Mouse (Mus musculus) inflammation-experienced regulatory T-cells, adult 16 weeks (primary cell): ENCODE measurements around the gene Sf3a3. TPM values are rescaled to one million over a fixed set of nuclear protein-coding genes. Genes with fewer than 3 reads are reported as not detected.

Source experiments
- polyA plus RNA-seq: library from polyadenylated mRNA; unstranded; fragments of 100-300 nt; shearing (Covaris generic); gene quantifications from one replicate; pipeline ENCODE4 v1.2.1, GENCODE M21; 2017

Gene Sf3a3
- 141 TPM for polyA plus RNA-seq

DNA sequence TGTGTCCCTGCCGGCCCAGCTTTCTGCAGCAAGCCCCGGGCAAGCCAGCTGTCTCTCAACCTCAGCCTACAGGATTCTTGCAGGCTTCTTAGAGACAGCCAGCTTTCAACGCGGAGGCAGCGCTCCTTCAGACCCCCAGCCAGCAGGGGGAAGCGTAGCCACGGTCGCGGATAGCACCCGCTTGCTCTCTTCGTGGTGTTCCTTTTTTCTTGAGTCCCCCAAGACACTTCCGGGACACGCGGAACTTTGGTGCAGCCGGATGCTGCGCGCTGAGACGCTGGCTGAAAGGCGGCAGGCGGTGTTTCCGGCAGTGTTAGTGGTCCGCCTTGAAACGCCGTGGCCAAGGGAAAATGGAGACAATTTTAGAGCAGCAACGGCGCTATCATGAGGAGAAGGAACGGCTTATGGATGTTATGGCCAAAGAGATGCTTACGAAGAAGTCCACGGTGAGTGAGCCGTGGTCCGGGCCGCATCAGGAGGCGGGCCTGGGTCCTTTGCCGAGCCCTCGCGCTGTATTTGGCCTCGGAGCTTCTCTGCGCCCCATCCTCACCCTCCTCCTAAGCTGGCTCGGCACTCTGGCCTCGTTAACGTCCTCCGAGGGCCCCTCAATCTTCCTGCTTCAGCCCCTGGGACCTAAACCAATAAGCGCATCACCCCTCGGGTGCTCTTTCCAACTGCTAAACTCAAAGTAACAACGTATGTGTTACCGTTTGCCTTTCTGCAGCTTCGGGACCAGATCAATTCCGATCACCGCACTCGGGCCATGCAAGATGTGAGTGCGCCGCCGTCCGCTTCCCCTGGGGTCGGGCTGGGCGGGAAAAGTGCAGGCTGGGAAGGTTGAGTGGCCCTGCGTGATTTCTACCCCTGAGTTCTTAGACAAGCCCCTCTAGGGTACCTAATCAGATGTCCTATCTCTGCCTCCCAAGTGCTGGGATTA lies at the start of gene Sf3a3:
Sf3a3 (plus strand) TSS at position 232 of the 937 bp plus-strand sequence.

DNA sequence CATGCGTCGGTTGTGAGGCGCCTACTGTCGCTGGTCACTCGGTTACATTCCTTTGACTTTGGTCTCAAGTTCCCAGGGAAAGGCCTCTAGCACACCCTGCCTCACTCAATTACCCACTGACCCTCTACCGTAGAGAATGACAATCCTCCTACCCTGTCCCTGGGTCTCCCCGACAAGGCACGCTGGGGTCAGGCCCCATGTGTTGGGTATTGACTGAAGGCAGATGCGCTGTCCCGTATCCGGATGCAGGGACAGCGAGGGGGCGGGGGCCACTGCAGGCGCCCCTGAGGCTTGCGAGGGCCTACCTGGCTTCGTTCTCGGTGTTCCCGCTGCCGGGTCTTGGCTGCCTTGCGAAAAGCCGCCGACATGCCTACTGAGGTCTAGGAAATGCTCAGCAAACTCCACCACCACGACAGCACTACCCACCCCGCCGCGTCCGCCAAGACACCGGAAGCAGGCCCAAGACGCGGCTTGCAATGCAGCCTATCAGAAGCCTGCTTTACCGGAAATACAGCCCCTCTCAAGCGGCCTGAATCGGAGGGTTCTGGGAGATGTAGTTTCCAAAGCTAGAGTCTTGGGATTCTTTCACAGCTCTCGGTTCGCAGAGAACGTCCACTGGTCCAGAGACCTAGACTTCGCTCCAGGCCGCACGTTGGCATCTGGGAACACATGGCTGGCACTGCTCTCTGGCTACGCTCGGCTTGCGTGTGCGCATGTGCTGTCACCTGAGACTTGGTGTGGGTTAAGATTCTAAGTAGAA lies 21.3 kb upstream of the Sf3a3 start, which contains the start of gene Utp11:
Utp11 (minus strand) TSS at position 466 of the 760 bp plus-strand sequence.

DNA sequence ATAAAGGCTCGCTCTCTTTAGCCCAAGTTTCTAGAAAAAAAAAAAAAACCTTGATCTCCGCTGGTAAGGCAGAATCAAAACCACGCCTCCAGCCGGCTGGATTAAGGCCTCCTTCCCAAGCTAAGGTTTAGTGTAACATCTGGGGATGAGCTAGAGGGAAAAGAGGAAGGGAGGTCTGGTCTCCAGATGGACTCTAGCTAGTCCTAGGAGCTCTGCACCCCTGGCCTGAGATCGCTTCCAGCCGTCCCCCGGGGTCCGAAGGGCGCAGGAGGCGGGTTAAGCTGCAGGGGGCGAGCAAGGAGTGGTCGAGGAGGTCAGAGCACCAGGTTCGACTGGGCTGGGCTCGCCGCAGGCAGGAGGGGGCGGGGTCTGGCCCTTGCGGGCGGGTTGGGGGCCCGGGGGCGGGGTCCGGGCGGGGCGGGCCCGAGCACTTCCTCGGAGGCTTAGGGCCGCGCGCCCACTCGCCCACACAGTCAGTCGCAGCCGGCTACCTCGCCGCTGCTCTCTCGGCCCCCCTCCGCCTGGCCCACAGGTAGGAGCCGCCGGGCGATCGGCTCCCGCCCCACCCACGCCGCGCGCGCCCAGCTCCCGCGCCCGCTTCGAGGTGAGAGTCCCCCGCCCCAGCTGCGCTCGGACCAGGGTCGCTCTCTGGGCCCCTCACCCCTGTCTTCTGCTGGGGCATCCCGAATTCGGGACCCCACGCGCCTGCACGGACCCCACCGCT lies 14.2 kb upstream of the Sf3a3 start, which contains the start of gene Fhl3:
Fhl3 (plus strand) TSS at position 454 of the 724 bp plus-strand sequence.

GRCm38 (mm10) chr4:124741376-124742343 lies 27.1 kb downstream of the Sf3a3 start, which contains the start of gene Inpp5b:
Gene Inpp5b, plus strand, starts transcription at chr4:124741850.

Other genes with a start within 250 kb of the Sf3a3 start
- gene 3100002H09Rik, start 104.0 kb upstream of the Sf3a3 start, polyA plus RNA-seq: not detected
- not detected for gene Pou3f1, start 58.0 kb upstream of the Sf3a3 start, polyA plus RNA-seq
- 80.7 TPM for gene Utp11, start 21.2 kb upstream of the Sf3a3 start, polyA plus RNA-seq
- 0.99 TPM for gene Fhl3, start 14.1 kb upstream of the Sf3a3 start, polyA plus RNA-seq
- 182 TPM for gene Inpp5b, start 27.1 kb downstream of the Sf3a3 start, polyA plus RNA-seq
- gene Mtf1, start 87.3 kb downstream of the Sf3a3 start, polyA plus RNA-seq: 25.5 TPM
- 5.3 TPM for gene Yrdc, start 135.9 kb downstream of the Sf3a3 start, polyA plus RNA-seq
- 8.0 TPM for gene 1110065P20Rik, start 136.4 kb downstream of the Sf3a3 start, polyA plus RNA-seq
- gene Maneal, start 147.4 kb downstream of the Sf3a3 start, polyA plus RNA-seq: 0.28 TPM
- gene Epha10, start 166.1 kb downstream of the Sf3a3 start, polyA plus RNA-seq: not detected
- 21.0 TPM for gene 9930104L06Rik, start 222.3 kb downstream of the Sf3a3 start, polyA plus RNA-seq
- 16.5 TPM for gene Cdca8, start 224.5 kb downstream of the Sf3a3 start, polyA plus RNA-seq